Mouse (Mus musculus) forelimb bud, embryonic 11.5 days (tissue): ENCODE results near the gene Crybg1.
A peak's percentile ranks its signal among the peaks of the same experiment; 100 is the strongest.

Experiments used
- DNase-seq: peaks from one replicate; pipeline ENCODE4 v3.0.0-alpha.2; 2012; ENCODE audit warnings: low read depth, low spot score

Crybg1 gene

GRCm38 (mm10) chr10:44091757-44092156 lies 56.9 kb downstream of the Crybg1 start:
- DNase-seq: no peak

GRCm38 (mm10) chr10:44080351-44080750 lies 68.3 kb downstream of the Crybg1 start:
- no peak for DNase-seq

GRCm38 (mm10) chr10:44078799-44079521 lies 69.7 kb downstream of the Crybg1 start:
- DNase-seq: no peak

- DNase-seq: peak; percentile 79
These were observed 77.6 kb downstream of the Crybg1 start for GRCm38 (mm10) chr10:44071095-44071494.

- DNase-seq: no peak
These were observed 79.5 kb downstream of the Crybg1 start for GRCm38 (mm10) chr10:44069131-44069530.

- DNase-seq: no peak
These were observed 82.7 kb downstream of the Crybg1 start for GRCm38 (mm10) chr10:44065848-44066360.

GRCm38 (mm10) chr10:44062981-44063380 lies 85.7 kb downstream of the Crybg1 start:
- DNase-seq: no peak

GRCm38 (mm10) chr10:44050913-44051312 lies 97.7 kb downstream of the Crybg1 start:
- no peak for DNase-seq

- no peak for DNase-seq
These were observed 103.9 kb downstream of the Crybg1 start for GRCm38 (mm10) chr10:44044727-44045126.

- no peak for DNase-seq
These were observed 105.0 kb downstream of the Crybg1 start for GRCm38 (mm10) chr10:44043630-44044029.

GRCm38 (mm10) chr10:44039185-44039584 lies 109.5 kb downstream of the Crybg1 start:
- no peak for DNase-seq

- no peak for DNase-seq
These were observed 110.6 kb downstream of the Crybg1 start for GRCm38 (mm10) chr10:44037918-44038544.

- DNase-seq: no peak
These were observed 119.1 kb downstream of the Crybg1 start for GRCm38 (mm10) chr10:44029566-44029965.

GRCm38 (mm10) chr10:44027226-44027625 lies 121.4 kb downstream of the Crybg1 start:
- DNase-seq: no peak

GRCm38 (mm10) chr10:44026105-44026504 lies 122.5 kb downstream of the Crybg1 start:
- no peak for DNase-seq

GRCm38 (mm10) chr10:44024705-44025104 lies 123.9 kb downstream of the Crybg1 start:
- no peak for DNase-seq

GRCm38 (mm10) chr10:44020141-44020540 lies 128.5 kb downstream of the Crybg1 start:
- DNase-seq: no peak

GRCm38 (mm10) chr10:44018562-44018961 lies 130.1 kb downstream of the Crybg1 start:
- DNase-seq: no peak

- DNase-seq: no peak
These were observed 133.0 kb downstream of the Crybg1 start for GRCm38 (mm10) chr10:44015631-44016030.

GRCm38 (mm10) chr10:44013885-44014284 lies 134.8 kb downstream of the Crybg1 start:
- DNase-seq: no peak

GRCm38 (mm10) chr10:44011408-44011807 lies 137.2 kb downstream of the Crybg1 start:
- DNase-seq: no peak

GRCm38 (mm10) chr10:44008808-44009207 lies 139.8 kb downstream of the Crybg1 start:
- no peak for DNase-seq

GRCm38 (mm10) chr10:44006815-44007214 lies 141.8 kb downstream of the Crybg1 start:
- DNase-seq: no peak
